Mouse (Mus musculus) cerebellum, postnatal 36 days (tissue): Measurements from ENCODE around the gene Spata33.
"Not testable (repeated sequence)": the region's sequence is repeated elsewhere in the genome, so short reads cannot be mapped to it uniquely, and the experiment has no call there.

Experiments used
- DNase-seq, 2 experiments: peaks; one replicate each; pipeline ENCODE4 v3.0.0; 2021 to 2022; ENCODE audit warnings: mixed read lengths in 2 of 2

Gene Spata33

DNA sequence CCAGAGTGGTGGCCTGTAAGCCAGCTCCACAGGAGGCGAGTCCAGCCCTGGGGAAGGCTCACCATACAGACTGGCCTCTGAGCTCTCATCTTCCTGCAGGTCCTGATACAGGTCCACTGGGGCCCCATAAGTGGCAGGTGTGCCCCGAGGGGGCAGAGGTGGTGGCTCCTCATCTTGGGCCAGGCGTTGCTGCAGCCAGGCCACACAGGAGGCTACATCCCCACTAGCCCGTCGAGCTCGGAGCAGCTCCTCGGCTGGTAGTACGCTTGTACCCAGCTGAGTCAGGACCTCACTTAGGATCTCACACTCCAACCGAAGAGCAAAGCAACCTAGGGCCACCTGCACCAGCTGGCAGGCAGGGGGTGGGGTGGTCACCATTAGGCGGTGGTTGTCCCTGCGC, 21.1 kb downstream of the Spata33 start:
- no peak for DNase-seq

DNA sequence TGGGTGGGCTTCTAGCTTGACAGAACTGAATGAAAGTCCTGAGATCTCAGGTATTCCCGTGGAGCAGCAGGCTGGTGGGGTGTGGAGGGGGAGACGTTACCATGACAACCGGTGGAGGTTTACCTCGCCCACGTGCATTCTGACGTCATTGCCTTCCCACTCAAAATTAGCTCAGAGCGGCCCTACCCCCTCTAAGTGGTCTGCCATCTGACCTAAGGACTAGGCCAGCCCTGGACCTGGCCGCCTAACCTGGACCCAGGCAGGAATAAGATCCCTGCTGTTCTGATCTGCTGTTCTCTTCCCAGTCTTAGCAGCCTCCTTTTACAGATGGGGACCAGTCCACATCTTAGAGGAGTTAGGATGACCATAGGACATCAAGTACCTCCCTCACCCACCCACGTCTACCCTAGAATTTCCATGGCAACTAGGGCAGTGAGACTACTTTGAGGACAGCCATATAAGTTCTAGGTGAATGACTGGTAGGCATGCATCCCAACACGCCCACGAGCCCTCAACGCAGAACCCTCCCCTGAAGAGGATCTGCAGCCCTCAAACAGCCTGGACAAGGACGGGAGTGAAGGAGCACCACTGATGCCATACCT, 22.4 kb downstream of the Spata33 start:
- DNase-seq = peak; percentile 42 to 43

DNA sequence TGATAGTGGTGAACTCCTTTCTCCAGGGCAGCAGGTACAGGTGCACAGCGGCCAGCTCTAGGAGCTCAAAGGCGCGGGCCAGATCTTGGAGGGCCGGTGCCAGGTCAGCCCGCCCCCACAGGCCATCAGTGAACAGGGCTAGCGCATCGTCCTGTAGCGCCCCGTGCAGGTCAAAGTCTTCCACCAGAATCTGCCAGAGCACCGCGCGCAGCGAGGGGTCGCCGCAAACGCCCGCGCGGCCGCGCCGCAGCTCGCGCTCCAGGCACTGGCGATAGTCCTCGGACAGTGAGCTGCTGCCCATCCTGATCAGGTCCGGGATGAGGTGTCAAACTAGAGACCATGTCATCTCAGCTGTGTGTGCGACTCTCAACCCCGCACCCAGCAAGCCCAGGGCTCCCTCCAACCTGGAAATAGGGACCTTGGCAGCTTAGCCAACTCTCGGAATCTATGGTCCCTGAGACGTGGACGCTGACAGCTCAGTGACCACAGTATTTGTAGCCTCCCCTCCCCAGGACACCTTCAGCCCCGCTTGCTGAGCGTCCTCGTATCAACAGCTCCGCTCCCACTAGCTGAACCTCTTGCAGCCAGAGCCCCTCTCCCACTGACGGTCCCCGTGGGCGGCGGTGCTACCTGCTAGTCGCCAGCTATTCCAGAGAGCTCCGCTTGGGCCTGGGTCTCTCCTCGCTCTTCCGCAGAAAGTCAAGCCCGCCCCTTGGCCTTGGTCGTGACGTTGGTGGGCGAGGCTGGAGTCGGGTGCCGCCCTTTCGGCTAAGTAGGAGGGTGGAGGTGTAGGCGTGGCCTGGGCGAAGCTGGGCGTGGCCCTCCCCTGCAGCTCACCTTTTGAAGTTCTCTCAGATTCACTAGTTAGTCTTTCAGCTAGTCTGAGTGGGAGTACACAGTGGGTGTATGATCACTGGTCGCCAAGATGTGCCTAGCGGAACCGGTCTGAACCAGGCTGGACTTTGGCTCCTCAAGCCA, 23.2 kb downstream of the Spata33 start, which contains the start of gene Spata2l:
Spata2l (minus strand) TSS at position 714 of the 978 bp plus-strand sequence.
- peak; percentile 75 to 82 for DNase-seq

DNA sequence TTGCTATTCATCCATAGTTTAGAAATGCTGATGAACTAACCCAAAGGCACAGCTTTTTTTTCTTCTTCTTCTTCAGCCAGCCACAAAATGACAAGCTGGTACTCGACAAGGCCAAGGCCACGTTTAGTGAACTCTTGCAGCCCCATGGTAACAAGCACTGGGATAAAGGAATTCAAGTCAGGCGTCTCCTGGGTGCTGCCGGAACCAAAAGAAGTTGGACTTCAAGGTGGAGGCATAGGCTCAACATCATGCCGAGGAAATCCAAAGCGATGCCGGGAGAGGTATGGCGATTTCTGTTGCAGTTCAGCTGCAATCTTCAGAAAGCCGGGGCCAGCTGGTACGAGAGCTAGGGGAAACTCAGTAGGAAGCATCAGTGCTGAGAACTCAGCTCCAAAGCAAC, 26.8 kb downstream of the Spata33 start:
- DNase-seq = no peak

DNA sequence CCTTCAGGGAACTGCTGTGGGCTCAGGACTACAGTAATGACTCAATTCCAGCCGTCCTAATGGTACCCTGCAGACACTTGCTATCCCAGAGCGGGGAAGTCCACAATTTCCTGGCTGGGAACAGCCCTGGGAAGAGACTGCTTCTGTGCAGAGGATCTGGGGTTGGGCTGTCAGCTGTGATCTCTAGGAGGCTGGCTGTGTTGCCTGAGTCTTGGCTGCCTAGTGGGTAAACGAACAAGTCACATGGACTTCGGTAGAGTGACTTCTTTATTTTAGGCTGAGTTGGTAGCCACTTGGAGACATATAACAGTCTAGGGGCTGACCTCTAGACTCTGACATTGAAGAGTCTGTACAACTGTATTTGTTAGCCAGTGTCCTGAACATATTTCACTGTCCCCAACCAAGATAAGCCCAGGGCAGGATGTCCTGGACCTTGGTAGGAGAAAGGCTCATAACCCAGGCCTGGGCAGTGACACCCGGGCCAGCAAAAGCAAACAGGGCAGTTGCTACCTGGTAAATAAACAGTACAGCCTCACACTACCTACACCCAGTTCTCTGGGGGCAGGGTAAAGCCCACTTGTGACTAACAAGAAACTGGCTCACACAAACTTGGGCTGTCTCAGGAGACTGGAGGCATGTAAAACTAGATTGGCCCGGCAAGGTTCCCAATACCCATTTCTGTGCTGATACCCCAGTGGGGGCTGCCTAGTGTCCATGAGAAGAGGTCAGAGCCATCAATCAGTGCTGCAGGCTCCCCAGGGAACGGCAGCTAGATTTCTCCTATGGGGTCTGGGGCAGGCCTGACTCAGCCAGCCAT, 29.7 kb downstream of the Spata33 start:
- DNase-seq = no peak

DNA sequence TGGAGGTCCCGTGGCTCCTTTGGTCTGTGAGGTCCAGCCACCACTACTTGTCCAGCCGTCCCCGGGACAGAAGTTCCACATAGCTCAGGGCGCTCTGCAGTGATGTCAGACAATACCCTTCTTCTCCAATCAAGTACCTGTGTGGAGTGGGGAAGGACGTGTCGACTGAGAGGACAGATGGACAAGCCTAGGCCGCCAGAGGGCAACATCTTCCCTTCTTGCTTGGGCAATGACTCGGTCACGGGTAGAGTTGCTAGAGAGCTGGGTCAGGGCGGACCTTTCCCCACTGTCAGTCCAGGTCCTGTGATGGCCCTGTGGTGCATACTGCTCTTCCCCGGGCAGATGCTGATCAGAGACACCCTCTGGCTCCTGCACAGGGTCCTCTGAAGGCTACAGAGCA, 30.4 kb downstream of the Spata33 start:
- DNase-seq = no peak

DNA sequence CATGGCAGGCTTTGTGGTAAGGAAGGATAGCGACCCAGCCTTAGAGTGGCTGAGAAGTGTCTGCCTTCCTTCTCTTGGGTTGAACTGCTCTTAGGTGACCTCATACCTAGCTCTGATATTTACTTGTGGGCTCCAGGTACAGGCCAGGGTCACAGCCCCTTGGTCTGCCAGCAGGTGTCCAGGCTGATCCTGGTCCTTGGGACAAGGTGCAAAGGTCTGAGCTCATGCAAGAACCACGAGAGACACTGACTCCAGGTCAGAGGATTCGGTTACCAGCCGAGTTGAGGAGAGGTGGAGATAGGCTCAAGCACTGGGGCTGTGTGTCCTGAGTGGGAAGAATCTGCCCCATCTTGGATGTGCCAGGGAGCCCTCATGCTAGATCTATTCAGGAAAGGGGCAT, 31.8 kb downstream of the Spata33 start:
- no peak for DNase-seq

DNA sequence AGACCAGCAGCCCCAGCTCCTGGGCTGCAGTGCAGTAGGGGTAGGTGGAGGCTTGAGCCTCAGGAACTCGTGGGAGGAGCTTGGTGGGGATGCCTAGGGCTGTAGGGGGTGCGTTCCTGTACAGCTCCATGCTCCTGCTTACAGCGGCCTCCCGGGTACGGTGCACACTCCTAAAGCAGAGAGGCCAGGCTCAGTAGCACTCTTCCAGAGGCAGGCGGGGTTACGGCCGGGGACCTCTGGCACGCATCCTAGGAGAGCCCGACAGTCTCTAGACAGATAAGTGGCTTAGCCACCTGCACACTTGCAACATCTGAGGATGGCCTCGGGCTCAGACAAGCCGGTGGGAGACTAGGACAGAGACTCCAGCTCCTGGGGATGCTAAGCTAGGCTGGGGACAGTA, 32.9 kb downstream of the Spata33 start:
- DNase-seq = no peak

DNA sequence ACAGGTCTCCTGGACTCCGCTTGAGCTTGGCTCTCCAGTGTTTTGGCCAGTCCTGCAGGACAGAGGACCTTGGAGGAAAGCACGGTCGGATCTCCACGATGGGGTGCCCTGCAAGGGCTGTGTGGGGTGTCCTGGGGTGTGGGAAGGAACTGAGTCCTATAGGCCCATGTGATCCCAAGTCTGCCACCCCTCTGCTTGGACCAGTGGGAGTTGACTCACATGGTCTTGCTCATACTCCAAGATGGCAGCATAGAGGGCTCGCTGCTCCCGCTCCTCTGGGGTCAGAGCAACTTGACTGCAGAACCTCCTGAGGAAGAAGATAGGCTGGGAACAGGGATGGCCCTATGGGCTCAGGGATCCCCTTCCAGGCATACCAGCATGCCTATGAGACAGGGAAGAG, 35.1 kb downstream of the Spata33 start:
- no peak for DNase-seq

DNA sequence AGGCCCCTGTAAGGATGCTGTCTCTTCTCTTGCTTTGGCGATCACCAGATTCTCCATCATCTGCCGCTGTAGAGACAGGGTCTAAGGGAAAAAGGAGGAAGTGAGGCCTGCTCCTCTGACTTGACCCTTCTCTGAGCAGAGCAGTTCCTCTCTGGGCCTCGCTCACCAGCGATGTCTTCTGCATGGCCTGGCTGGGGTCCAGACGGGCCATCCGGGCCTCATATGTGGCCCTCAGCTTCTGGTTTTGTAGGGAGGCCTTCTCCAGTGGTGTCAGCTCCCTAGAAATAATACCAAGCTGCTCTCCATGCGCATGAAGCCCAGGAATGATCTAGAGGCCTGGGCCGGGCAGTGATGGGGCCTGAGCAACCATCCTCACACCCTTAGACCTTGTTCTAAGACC, 36.0 kb downstream of the Spata33 start:
- no peak for DNase-seq

DNA sequence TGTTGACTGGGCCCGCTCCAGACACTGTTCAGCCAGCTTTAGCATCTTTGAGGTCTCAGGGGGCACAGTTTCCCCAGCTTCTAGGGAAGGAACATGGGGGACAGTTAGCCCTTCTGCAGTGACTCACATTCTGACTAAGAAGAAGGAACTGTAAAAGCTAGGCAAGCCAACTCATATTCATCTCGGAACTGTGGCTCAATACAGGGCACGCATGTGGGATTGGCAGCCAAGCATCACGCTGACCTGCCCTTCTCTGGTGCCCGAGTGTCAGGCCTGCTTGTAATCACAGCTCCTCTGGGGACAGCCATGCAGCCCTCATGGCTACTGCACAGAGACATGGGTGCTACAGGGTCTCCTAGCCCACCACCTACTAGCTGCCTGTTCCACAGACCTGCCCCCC, 38.3 kb downstream of the Spata33 start:
- DNase-seq = no peak

DNA sequence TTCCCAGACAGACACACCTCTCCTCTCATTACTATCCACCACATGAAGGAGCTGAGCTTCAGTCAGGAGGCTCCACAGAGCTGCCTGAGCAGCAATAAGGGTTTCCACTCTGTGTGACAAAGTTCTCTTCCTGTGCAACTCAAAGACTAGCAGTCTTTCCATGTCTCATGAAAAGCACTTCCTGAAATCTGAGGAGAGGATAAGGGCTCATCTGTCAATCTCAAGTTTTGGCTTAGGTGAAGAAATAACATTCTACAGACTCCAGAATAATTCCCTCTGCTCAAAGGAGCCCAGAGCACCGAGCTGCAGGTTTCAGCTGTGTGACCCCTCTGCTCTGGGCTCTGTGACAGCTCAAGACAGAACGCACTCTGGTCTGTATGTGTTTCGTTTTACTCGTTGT, 40.3 kb downstream of the Spata33 start:
- DNase-seq = no peak

DNA sequence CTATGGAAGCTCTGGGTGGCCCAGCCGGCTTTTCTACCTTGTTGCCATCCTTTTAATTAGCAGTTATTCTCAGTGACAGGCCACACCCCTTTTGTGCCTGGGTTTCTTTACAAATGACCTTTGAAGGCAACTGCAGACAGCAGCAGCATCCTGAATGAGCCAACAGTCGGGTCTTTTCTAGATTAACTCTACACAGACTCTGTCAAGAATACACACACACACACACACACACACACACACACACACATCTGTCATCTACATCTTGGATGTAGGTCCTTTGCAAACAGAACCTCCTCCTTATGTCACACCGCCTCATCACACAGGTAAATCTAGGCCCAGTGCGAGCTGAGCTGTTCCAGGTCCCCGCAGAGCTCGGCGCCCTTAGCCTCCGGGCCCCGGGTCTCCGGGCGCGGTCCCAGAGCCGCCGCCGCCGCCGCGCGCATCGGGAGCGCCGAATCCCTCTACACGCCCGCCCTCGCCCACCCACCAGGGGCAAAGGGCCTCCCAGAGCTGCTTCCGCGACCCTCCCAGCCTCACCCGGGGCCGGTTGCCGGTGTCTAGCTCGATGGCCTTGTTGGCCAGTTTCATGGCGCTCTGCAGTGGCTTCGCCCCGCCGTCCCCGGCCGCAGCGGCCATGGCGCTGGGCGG, 40.9 kb downstream of the Spata33 start:
- DNase-seq = peak in 1 of 2 experiments; percentile 27

DNA sequence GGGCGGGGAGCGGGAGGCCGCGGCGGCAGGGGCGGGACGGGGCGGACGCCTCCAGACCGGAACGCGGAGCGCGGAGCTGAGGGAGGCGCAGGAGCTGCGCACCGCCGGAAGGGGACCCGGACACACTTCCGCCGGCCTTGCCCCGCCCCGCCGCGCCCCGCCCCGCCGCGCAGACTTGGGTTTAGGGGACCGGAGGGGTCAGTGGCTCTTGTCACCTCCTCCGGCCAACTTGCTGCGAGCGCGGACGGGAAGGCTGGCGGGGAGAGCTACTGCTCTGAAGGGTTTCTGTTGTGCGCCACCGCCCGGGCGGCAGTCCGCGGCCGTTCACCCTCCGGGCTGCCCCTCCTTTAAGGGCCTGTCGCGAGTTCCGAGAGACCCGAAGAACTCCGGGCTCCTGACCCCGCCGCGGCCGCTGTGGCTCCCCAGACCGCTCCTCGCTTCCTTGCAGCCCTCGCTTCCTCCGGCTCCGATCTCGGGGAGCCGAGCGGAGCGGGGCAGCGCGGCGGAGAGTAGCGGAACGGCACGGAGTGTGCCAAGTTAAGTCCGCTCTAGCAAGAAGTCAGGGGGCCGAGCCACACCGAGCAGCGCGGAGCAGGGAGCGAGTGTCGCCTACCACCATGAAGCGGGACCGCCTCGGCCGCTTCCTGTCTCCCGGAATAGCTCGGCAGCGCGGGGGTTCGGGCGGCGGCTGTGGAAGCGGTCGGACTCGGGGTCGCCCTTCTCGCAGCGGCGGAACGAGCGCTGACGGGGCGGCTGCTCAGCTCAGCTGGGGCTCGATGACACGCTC, 41.7 kb downstream of the Spata33 start, which contains the start of the genes Zfp276 and Vps9d1:
Zfp276 (plus strand) TSS at position 97 of the 787 bp plus-strand sequence.
Vps9d1 (minus strand) TSS at position 250 of the 787 bp plus-strand sequence.
- DNase-seq = peak; percentile 80 to 85

DNA sequence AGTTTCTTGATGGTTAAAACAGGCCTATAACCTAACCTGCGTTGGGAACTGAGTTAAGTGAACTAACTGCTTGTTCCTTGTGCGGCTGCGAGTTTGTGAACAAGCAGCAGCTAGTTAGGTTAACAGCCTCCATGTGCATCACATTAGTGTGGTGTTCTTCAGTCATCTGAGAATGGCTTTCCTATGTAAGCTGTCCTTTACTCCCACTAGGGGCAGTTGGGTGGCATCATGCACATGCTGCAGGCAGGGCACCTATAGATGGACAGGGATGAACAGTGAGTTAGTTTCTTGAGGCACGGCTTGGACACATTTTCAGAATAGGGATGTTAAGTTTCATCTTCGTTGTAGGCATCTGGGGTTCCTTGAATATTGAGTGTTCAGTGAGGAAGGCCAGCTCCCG, 42.5 kb downstream of the Spata33 start:
- no peak for DNase-seq

DNA sequence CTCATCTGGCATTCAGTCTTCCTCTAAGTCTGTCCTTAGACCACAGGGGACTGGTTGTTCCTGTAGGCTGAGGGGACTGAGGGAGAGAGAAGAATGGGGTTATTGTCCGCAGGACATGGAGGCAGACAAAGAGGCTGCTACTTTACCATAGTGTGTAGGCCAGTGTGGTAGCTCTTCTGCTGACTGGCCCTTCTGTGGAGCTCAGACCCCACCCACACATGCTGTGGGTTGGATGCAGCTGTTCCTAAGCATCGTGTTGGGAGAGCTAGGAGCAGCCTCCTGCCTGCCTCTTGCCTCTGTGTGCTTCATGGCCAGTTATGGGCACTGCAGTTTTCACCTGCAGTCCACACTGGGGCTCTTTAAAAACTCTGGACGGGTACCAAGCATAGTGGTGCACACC, 44.5 kb downstream of the Spata33 start:
- no peak for DNase-seq

DNA sequence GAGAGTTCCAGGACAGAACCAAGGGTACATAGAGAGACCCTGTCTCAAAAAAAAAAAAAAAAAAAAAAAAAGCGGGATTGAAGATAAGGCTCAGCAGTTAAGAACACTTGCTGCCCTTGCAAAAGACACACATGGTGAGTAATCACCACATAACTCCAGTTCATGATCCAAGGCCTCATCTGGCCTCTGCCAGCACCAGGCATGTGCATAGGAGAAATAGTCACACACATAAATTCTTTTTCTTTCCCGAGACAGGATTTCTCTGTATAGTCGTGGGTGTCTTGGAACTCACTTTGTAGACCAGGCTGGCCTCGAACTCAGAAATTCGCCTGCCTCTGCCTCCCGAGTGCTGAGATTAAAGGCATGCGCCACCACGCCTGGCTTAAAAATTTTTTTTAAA, 45.0 kb downstream of the Spata33 start:
- DNase-seq = not testable (repeated sequence)

DNA sequence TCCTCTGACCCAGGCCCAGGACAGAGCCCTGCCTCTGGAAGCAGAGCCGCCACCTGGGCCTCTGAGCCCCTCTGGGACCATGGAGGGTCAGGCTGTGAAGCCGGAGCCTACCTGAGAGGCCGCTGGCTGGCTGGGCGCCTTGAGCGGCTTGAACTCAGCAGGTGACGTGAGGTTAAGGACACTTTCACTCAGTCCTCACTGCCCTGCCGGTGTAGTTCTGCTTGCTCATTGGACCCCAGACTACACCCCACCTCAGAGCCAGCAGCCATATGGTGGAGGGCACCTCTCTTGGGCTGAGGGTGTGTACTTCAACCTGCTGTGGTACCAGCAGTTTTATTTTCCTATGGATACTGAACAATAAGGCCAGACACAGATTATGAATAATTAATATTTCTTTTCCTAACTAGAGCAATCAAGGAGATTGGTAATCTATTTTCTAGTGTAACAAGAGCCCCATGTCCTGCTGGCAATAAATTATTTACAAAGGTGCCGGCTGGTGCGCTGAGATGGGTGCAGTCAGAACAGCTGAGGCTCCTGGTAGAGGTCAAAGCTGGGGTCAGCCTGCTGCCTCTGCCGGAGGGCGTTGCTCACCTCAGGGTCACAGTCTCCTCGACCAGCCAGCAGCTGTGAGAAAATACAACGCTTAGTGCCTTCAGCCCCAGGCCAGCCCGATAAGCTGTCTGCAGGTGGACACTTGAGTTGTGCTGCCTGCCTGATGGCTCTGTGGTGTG, 55.5 kb downstream of the Spata33 start:
- DNase-seq = no peak

DNA sequence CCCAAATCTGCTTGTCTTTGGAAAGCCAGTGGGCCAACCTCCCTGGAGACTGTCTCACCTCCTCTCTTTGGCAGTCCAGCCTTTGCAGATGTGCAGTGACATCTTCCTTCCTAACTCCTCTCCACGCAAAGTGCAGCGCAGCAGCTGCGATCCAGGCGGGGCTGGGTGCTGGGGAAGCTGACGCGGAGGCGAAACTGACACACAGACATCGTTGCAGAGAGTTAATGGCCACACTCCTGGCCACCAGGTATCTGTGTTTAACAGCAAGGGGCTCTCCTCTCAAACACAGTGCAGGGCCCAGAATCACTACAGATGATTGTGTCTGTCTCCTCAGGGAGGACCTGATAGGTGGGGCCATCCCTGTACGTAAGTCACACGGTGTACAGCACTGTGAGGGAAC, 58.5 kb downstream of the Spata33 start:
- no peak for DNase-seq
